Mouse (Mus musculus): ENCODE measurements around the gene Fgfr2. TPM values are rescaled to one million over a fixed set of nuclear protein-coding genes. Genes with fewer than 3 reads are reported as not detected.

Gene Fgfr2
- polyA plus RNA-seq, 1 experiment, result 0.17 TPM

DNA sequence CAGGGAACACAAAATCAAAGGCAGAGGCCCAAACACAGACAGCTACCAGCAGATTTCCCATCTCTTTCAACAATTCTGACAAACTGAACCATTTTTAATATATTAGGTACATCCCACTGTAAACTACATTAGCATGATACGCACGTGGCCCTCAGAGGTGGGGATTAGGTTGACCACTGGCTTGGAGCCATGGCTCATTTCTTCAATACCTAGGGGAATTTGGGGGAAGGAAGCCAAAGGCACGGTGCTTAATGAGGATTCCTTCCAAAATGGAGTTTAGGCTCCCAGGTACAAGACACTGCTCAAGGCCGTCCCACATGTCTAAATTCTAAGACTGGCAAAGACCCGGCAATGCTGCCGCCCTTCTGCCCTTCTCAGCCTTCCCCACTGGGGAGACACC, 120.9 kb downstream of the Fgfr2 start:
- Histone ChIP-seq H3K36me3 (ENCODE audit: control insufficient read depth, insufficient read depth) (no peaks in the 10 kb centered on the region), H3K4me2 (ENCODE audit: low read depth) (no peak overlapping the region), H3K4me3 (no peak overlapping the region), H3ac (ENCODE audit: control insufficient read depth, insufficient read length) (no peak overlapping the region), H3K27me3 (ENCODE audit: control insufficient read depth, insufficient read depth, insufficient read length) (no peaks in the 10 kb centered on the region), H3K79me2 (ENCODE audit: control insufficient read depth, insufficient read depth) (peaks cover 18% of the 10 kb centered on the region)
- TF ChIP-seq USF1 (IDR thresholded peaks at IDR 0.05; ENCODE audit: low read depth), result no peak
- no peak for TF ChIP-seq MYOG (IDR thresholded peaks at IDR 0.05; ENCODE audit: control insufficient read depth in 1 of 3, insufficient read depth in 1 of 3, insufficient read length in 2 of 3, low read depth in 2 of 3)
- no peak for TF ChIP-seq TCF12 (IDR thresholded peaks at IDR 0.05; ENCODE audit: insufficient read depth, poor library complexity, severe bottlenecking)
- TF ChIP-seq TCF3 (IDR thresholded peaks at IDR 0.05; ENCODE audit: insufficient read length, low read depth), result no peak
- no peak for TF ChIP-seq E2F4 (IDR thresholded peaks at IDR 0.05; ENCODE audit: insufficient read depth)
- TF ChIP-seq REST (IDR thresholded peaks at IDR 0.05; ENCODE audit: insufficient read depth, insufficient read length), result no peak
- TF ChIP-seq MYOD1 (IDR thresholded peaks at IDR 0.05; ENCODE audit: control insufficient read depth in 1 of 3, insufficient read length in 2 of 3, low read depth in 2 of 3), result no peak
- no peak for TF ChIP-seq POLR2AphosphoS2 (IDR thresholded peaks at IDR 0.05; ENCODE audit: insufficient read length, low read depth)
- no peak for TF ChIP-seq POLR2A (IDR thresholded peaks at IDR 0.05; ENCODE audit: insufficient read length, low read depth)
- TF ChIP-seq CEBPB (IDR thresholded peaks at IDR 0.05; ENCODE audit: insufficient read depth, poor library complexity, severe bottlenecking), result no peak
- no peak for TF ChIP-seq SRF (IDR thresholded peaks at IDR 0.05; ENCODE audit: control insufficient read depth, insufficient read length, low read depth)
- TF ChIP-seq MAX (IDR thresholded peaks at IDR 0.05; ENCODE audit: low read depth), result no peak

DNA sequence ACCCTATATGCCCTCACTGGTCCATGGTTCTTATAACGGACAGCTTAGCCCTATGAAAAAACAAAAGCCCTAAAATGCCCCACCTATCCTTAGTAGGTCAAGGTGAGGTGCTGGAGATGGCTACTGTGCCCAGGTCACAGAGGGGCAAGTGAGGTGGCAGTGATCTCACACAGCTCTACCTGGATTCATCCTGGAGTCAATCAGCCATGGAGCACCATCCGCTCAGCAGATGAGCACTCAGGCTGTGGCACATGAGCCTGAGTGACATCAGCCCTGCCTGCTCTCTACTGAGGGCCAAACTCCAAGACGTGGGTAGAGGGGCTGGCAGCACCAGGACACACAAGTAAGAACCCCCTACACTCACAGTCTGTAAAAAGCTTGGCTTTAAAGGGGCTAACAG, 121.8 kb downstream of the Fgfr2 start:
- Histone ChIP-seq H3K4me2 (ENCODE audit: low read depth) (no peak overlapping the region), H3K79me2 (ENCODE audit: control insufficient read depth, insufficient read depth) (peaks cover 10% of the 10 kb centered on the region), H3K4me3 (no peak overlapping the region), H3K36me3 (ENCODE audit: control insufficient read depth, insufficient read depth) (no peaks in the 10 kb centered on the region), H3ac (ENCODE audit: control insufficient read depth, insufficient read length) (no peak overlapping the region), H3K27me3 (ENCODE audit: control insufficient read depth, insufficient read depth, insufficient read length) (no peaks in the 10 kb centered on the region)
- no peak for TF ChIP-seq POLR2A (IDR thresholded peaks at IDR 0.05; ENCODE audit: insufficient read length, low read depth)
- no peak for TF ChIP-seq MYOD1 (IDR thresholded peaks at IDR 0.05; ENCODE audit: control insufficient read depth in 1 of 3, insufficient read length in 2 of 3, low read depth in 2 of 3)
- TF ChIP-seq CEBPB (IDR thresholded peaks at IDR 0.05; ENCODE audit: insufficient read depth, poor library complexity, severe bottlenecking), result no peak
- no peak for TF ChIP-seq E2F4 (IDR thresholded peaks at IDR 0.05; ENCODE audit: insufficient read depth)
- TF ChIP-seq REST (IDR thresholded peaks at IDR 0.05; ENCODE audit: insufficient read depth, insufficient read length), result no peak
- no peak for TF ChIP-seq TCF3 (IDR thresholded peaks at IDR 0.05; ENCODE audit: insufficient read length, low read depth)
- no peak for TF ChIP-seq POLR2AphosphoS2 (IDR thresholded peaks at IDR 0.05; ENCODE audit: insufficient read length, low read depth)
- no peak for TF ChIP-seq TCF12 (IDR thresholded peaks at IDR 0.05; ENCODE audit: insufficient read depth, poor library complexity, severe bottlenecking)
- TF ChIP-seq SRF (IDR thresholded peaks at IDR 0.05; ENCODE audit: control insufficient read depth, insufficient read length, low read depth), result no peak
- TF ChIP-seq MAX (IDR thresholded peaks at IDR 0.05; ENCODE audit: low read depth), result no peak
- TF ChIP-seq MYOG (IDR thresholded peaks at IDR 0.05; ENCODE audit: control insufficient read depth in 1 of 3, insufficient read depth in 1 of 3, insufficient read length in 2 of 3, low read depth in 2 of 3), result no peak
- no peak for TF ChIP-seq USF1 (IDR thresholded peaks at IDR 0.05; ENCODE audit: low read depth)

DNA sequence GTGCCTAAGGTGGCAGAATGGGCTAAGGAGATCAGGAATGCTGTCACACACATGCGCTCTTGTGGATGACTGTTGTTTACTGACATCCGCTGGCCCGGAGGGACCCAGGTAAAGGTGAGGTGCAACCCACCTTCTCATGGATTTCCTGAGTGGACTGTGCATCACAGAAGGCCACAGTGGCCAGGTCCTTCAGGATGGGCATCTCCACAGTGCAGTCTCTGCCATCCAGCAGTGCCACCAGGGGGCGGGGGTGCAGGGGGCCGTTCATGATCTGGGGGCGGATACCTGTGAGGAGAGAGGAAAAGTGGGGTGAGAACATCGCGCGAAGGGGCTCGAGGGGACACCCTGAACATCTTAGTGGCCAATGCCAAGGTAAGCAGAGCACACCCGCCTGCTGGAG, 124.1 kb downstream of the Fgfr2 start:
- H3K36me3 ChIP-seq (ENCODE audit: control insufficient read depth, insufficient read depth), result no peaks in the 10 kb centered on the region
- TF ChIP-seq TCF3 (IDR thresholded peaks at IDR 0.05; ENCODE audit: insufficient read length, low read depth), result no peak
- no peak overlapping the region for H3K4me2 ChIP-seq (ENCODE audit: low read depth)
- H3K4me3 ChIP-seq, result no peak overlapping the region
- H3K27me3 ChIP-seq (ENCODE audit: control insufficient read depth, insufficient read depth, insufficient read length), result no peaks in the 10 kb centered on the region
- peaks cover 5% of the 10 kb centered on the region for H3K79me2 ChIP-seq (ENCODE audit: control insufficient read depth, insufficient read depth)
- H3ac ChIP-seq (ENCODE audit: control insufficient read depth, insufficient read length), result no peak overlapping the region

DNA sequence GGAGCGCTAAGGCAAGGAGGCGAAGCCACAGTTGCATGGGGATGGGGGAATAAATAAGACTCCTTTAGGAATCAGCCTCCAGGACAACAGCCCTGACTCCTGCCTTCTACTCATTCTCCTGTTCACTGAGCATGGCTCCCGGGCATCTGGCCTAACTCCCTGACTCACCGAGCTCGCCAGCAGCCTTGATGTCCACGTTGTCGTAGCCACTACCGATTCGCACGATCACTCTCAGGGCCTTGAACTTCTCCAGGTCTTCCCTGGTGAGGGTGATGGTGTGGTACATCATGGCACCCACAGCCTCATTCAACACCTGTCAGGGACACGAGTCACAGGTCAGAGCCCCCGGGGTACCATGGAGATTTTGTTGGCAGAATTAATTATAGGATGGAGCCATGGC, 124.5 kb downstream of the Fgfr2 start:
- Histone ChIP-seq H3K79me2 (ENCODE audit: control insufficient read depth, insufficient read depth) (peaks cover 5% of the 10 kb centered on the region), H3K4me2 (ENCODE audit: low read depth) (no peak overlapping the region), H3K36me3 (ENCODE audit: control insufficient read depth, insufficient read depth) (no peaks in the 10 kb centered on the region), H3ac (ENCODE audit: control insufficient read depth, insufficient read length) (no peak overlapping the region), H3K4me3 (no peak overlapping the region), H3K27me3 (ENCODE audit: control insufficient read depth, insufficient read depth, insufficient read length) (no peaks in the 10 kb centered on the region)
- TF ChIP-seq MAX (IDR thresholded peaks at IDR 0.05; ENCODE audit: low read depth), result no peak
- TF ChIP-seq REST (IDR thresholded peaks at IDR 0.05; ENCODE audit: insufficient read depth, insufficient read length), result no peak
- TF ChIP-seq POLR2AphosphoS2 (IDR thresholded peaks at IDR 0.05; ENCODE audit: insufficient read length, low read depth), result no peak
- no peak for TF ChIP-seq CEBPB (IDR thresholded peaks at IDR 0.05; ENCODE audit: insufficient read depth, poor library complexity, severe bottlenecking)
- TF ChIP-seq USF1 (IDR thresholded peaks at IDR 0.05; ENCODE audit: low read depth), result no peak
- TF ChIP-seq SRF (IDR thresholded peaks at IDR 0.05; ENCODE audit: control insufficient read depth, insufficient read length, low read depth), result no peak

DNA sequence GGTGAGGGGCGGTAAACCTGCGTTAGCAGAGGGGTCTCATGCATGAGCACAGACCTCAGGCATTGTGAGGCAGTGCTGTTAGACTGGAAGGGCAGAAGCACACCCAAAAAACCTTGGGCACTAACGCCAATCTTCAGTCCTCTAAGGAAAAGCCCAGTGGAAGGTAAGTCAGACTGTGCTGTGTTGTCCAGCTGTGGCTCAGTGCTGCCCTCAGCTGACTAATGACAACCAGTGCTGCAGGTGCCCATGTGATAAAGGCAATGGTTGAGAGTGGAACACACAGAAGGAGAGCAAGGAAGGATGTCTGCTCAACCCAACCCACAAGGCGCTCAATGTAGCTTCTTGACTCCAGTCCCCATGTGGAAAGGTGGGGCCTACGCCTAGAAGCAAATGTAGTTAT, 126.8 kb downstream of the Fgfr2 start:
- peaks cover 3% of the 10 kb centered on the region for H3K36me3 ChIP-seq (ENCODE audit: control insufficient read depth, insufficient read depth)
- H3K27me3 ChIP-seq (ENCODE audit: control insufficient read depth, insufficient read depth, insufficient read length), result no peaks in the 10 kb centered on the region
- H3K79me2 ChIP-seq (ENCODE audit: control insufficient read depth, insufficient read depth), result no peaks in the 10 kb centered on the region
- H3K4me2 ChIP-seq (ENCODE audit: low read depth), result no peak overlapping the region
- TF ChIP-seq USF1 (IDR thresholded peaks at IDR 0.05; ENCODE audit: low read depth) (no peak), SRF (IDR thresholded peaks at IDR 0.05; ENCODE audit: control insufficient read depth, insufficient read length, low read depth) (no peak), MYOG (IDR thresholded peaks at IDR 0.05; ENCODE audit: control insufficient read depth in 1 of 3, insufficient read depth in 1 of 3, insufficient read length in 2 of 3, low read depth in 2 of 3) (no peak), TCF3 (IDR thresholded peaks at IDR 0.05; ENCODE audit: insufficient read length, low read depth) (no peak), E2F4 (IDR thresholded peaks at IDR 0.05; ENCODE audit: insufficient read depth) (no peak), MYOD1 (IDR thresholded peaks at IDR 0.05; ENCODE audit: control insufficient read depth in 1 of 3, insufficient read length in 2 of 3, low read depth in 2 of 3) (no peak), REST (IDR thresholded peaks at IDR 0.05; ENCODE audit: insufficient read depth, insufficient read length) (no peak), CEBPB (IDR thresholded peaks at IDR 0.05; ENCODE audit: insufficient read depth, poor library complexity, severe bottlenecking) (no peak), MAX (IDR thresholded peaks at IDR 0.05; ENCODE audit: low read depth) (no peak), POLR2A (IDR thresholded peaks at IDR 0.05; ENCODE audit: insufficient read length, low read depth) (no peak), TCF12 (IDR thresholded peaks at IDR 0.05; ENCODE audit: insufficient read depth, poor library complexity, severe bottlenecking) (no peak), POLR2AphosphoS2 (IDR thresholded peaks at IDR 0.05; ENCODE audit: insufficient read length, low read depth) (no peak)
- H3ac ChIP-seq (ENCODE audit: control insufficient read depth, insufficient read length), result no peak overlapping the region
- no peak overlapping the region for H3K4me3 ChIP-seq
